Comparison of ENCODE assay signal across 26 mouse cellular contexts in genomic region chr2:129742016-129742415, GRCm38 (mm10). TPM values are rescaled to one million over a fixed set of nuclear protein-coding genes. Genes with fewer than 3 reads are reported as not detected.
"Had no signal": no experiment of that assay in that cellular context is flagged by ENCODE, and none has a peak within 500 bp of the region (broad histone marks: within the 10 kb centered on the region; RNA-seq: fewer than 3 reads in every experiment).

No protein-coding gene starts in this region.

- H3K27ac ChIP-seq: gastrocnemius, adult 2 months; heart, adult 2 months; heart, embryonic 10.5 days; hindbrain, embryonic 10.5 days; hindbrain, embryonic 12.5 days; hindbrain, embryonic 14.5 days; intestine, embryonic 15.5 days; left cerebral cortex, adult 2 months; limb, embryonic 12.5 days; liver, embryonic 13.5 days had no signal

- H3K9ac ChIP-seq: heart, embryonic 12.5 days; hindbrain, embryonic 12.5 days; hindbrain, embryonic 14.5 days; intestine, embryonic 15.5 days; limb, embryonic 12.5 days; liver, embryonic 13.5 days had no signal

- ATAC-seq: hindbrain, embryonic 16.5 days; inflammation-experienced regulatory T-cells, adult 6 months; intestine, embryonic 15.5 days; intestine, postnatal 0 days had no signal

- H3K4me3 ChIP-seq: gastrocnemius, adult 2 months; heart, adult 2 months; heart, embryonic 10.5 days; heart, embryonic 12.5 days; hindbrain, embryonic 10.5 days; hindbrain, embryonic 12.5 days; intestine, embryonic 15.5 days; layer of hippocampus, adult 2 months; left cerebral cortex, adult 2 months; limb, embryonic 12.5 days; liver, embryonic 13.5 days had no signal

- DNase-seq: gastrocnemius, adult 2 months; gastrocnemius, postnatal 10 days; gastrocnemius, postnatal 25 days; heart, adult 2 months; heart, postnatal 10 days; heart, postnatal 4 days; kidney, adult 18-20 months; kidney, adult 8-10 months; kidney, postnatal 10 days; kidney, postnatal 25 days; kidney, postnatal 4 days; liver; liver, embryonic 13.5 days had no signal

- H3K4me2 ChIP-seq: heart, embryonic 12.5 days; hindbrain, embryonic 12.5 days; hindbrain, embryonic 14.5 days; intestine, embryonic 15.5 days; limb, embryonic 12.5 days; liver, embryonic 11.5 days; liver, embryonic 13.5 days had no signal

- H3K4me1 ChIP-seq: heart, embryonic 10.5 days; hindbrain, embryonic 10.5 days; hindbrain, embryonic 12.5 days; intestine, embryonic 15.5 days; limb, embryonic 12.5 days; liver, embryonic 13.5 days had no signal

- H3K27me3 ChIP-seq: heart, embryonic 12.5 days; hindbrain, embryonic 12.5 days; intestine, embryonic 15.5 days; limb, embryonic 12.5 days; liver, embryonic 13.5 days had no signal

- H3K9me3 ChIP-seq: heart, embryonic 10.5 days; heart, embryonic 12.5 days; hindbrain, embryonic 10.5 days; hindbrain, embryonic 12.5 days; intestine, embryonic 15.5 days; limb, embryonic 12.5 days; liver, embryonic 13.5 days had no signal

- H3K36me3 ChIP-seq: heart, embryonic 10.5 days; heart, embryonic 12.5 days; hindbrain, embryonic 10.5 days; hindbrain, embryonic 12.5 days; intestine, embryonic 15.5 days; limb, embryonic 12.5 days; liver, embryonic 13.5 days had no signal

RNA-seq across cellular contexts. Expression of gene Pdyn, which starts 42.4 kb away (rescaled TPM):
- polyA plus RNA-seq: heart, adult 2 months; inflammation-experienced regulatory T-cells, adult 6 months; liver, embryonic 13.5 days had no signal
